Mouse (Mus musculus) gastrocnemius, postnatal 36 days (tissue): Measurements from ENCODE around the gene Gpc6. TPM values are rescaled to one million over a fixed set of nuclear protein-coding genes. Genes with fewer than 3 reads are reported as not detected.
A peak's percentile ranks its signal among the peaks of the same experiment; 100 is the strongest.

ENCODE experiments used
- DNase-seq, 2 experiments: peaks; one replicate each; pipeline ENCODE4 v3.0.0; 2022
- intact Hi-C: fragments of 180-260 bp; cut with DNase I; formaldehyde crosslinking; loops from one replicate; pipeline ENCODE4 v1.15.1; 2025
- total RNA-seq, 2 experiments: library from RNA; stranded (reverse); gene quantifications; 2 replicates each; pipeline ENCODE4 v1.2.3; 2021

Gene Gpc6
- total RNA-seq, 2 experiments from 2014 or later: 2.0 to 2.1 TPM

- no peak for DNase-seq
- intact Hi-C loops: no loop called here
These were observed 421.3 kb downstream of the Gpc6 start for GRCm38 (mm10) chr14:117346372-117346885.

GRCm38 (mm10) chr14:117351296-117351695, 426.2 kb downstream of the Gpc6 start:
- intact Hi-C loops: no loop called here
- no peak for DNase-seq

- intact Hi-C loops: no loop called here
- DNase-seq: no peak
These were observed 436.2 kb downstream of the Gpc6 start for GRCm38 (mm10) chr14:117361155-117361964.

- intact Hi-C loops: no loop called here
- no peak for DNase-seq
These were observed 436.8 kb downstream of the Gpc6 start for GRCm38 (mm10) chr14:117361965-117362309.

- no peak for DNase-seq
- intact Hi-C loops: no loop called here
These were observed 444.3 kb downstream of the Gpc6 start for GRCm38 (mm10) chr14:117369331-117369866.

GRCm38 (mm10) chr14:117376822-117377376, 451.8 kb downstream of the Gpc6 start:
- DNase-seq: no peak
- intact Hi-C loops: no loop called here

GRCm38 (mm10) chr14:117379979-117380378, 454.9 kb downstream of the Gpc6 start:
- intact Hi-C loops: no loop called here
- DNase-seq: no peak

- no peak for DNase-seq
- intact Hi-C loops: no loop called here
These were observed 458.1 kb downstream of the Gpc6 start for GRCm38 (mm10) chr14:117383188-117383587.

- peak in 1 of 2 experiments; percentile 13 for DNase-seq
- intact Hi-C loops: no loop called here
These were observed 459.1 kb downstream of the Gpc6 start for GRCm38 (mm10) chr14:117384096-117384770.

- intact Hi-C loops: no loop called here
- no peak for DNase-seq
These were observed 460.7 kb downstream of the Gpc6 start for GRCm38 (mm10) chr14:117385731-117386270.

- DNase-seq: no peak
- intact Hi-C loops: no loop called here
These were observed 465.7 kb downstream of the Gpc6 start for GRCm38 (mm10) chr14:117390794-117391320.

GRCm38 (mm10) chr14:117391412-117391811, 466.3 kb downstream of the Gpc6 start:
- no peak for DNase-seq
- intact Hi-C loops: no loop called here

GRCm38 (mm10) chr14:117397165-117397564, 472.1 kb downstream of the Gpc6 start:
- no peak for DNase-seq
- intact Hi-C loops: no loop called here

- DNase-seq: no peak
- intact Hi-C loops: no loop called here
These were observed 482.9 kb downstream of the Gpc6 start for GRCm38 (mm10) chr14:117407824-117408524.

- DNase-seq: no peak
- intact Hi-C loops: no loop called here
These were observed 483.4 kb downstream of the Gpc6 start for GRCm38 (mm10) chr14:117408525-117408835.

GRCm38 (mm10) chr14:117409778-117410177, 484.7 kb downstream of the Gpc6 start:
- intact Hi-C loops: no loop called here
- DNase-seq: no peak

- no peak for DNase-seq
- intact Hi-C loops: no loop called here
These were observed 485.4 kb downstream of the Gpc6 start for GRCm38 (mm10) chr14:117410511-117410910.

GRCm38 (mm10) chr14:117415045-117415444, 489.9 kb downstream of the Gpc6 start:
- intact Hi-C loops: no loop called here
- no peak for DNase-seq

- intact Hi-C loops: no loop called here
- no peak for DNase-seq
These were observed 494.6 kb downstream of the Gpc6 start for GRCm38 (mm10) chr14:117419561-117420218.

- DNase-seq: no peak
- intact Hi-C loops: no loop called here
These were observed 496.1 kb downstream of the Gpc6 start for GRCm38 (mm10) chr14:117421170-117421569.
